Mouse (Mus musculus) neural tube, embryonic 10.5 days (tissue): ENCODE results near the gene Prep.
"Not testable (repeated sequence)": the region's sequence is repeated elsewhere in the genome, so short reads cannot be mapped to it uniquely, and the experiment has no call there.

Source experiments
- DNase-seq: peaks from one replicate; pipeline ENCODE4 v3.0.0-alpha.2; 2017; ENCODE audit warnings: low spot score; ENCODE audit errors: extremely low spot score

Prep gene

GRCm38 (mm10) chr10:45075491-45076051 is 8.6 kb downstream of the Prep start:
- no peak for DNase-seq

DNA sequence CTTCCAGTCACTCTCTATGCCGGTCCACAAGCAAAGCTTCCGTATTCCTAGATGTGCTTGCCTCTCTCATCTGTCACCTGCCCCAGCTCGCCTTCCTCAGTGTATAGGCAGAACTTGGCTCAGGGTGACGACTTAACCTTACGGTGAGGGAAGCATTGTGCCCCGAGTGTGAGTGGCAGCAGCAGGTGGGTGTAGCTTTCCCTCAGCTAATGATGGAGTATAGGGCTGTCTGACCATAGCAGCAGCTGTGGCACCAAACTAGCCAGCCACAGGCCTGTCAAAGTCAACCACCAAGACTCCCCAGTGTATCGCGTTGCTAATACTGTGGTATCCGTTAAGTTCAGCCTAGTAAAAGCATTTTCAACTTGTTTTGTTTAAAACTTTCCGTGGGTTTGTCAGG is 9.6 kb downstream of the Prep start:
- DNase-seq = no peak

DNA sequence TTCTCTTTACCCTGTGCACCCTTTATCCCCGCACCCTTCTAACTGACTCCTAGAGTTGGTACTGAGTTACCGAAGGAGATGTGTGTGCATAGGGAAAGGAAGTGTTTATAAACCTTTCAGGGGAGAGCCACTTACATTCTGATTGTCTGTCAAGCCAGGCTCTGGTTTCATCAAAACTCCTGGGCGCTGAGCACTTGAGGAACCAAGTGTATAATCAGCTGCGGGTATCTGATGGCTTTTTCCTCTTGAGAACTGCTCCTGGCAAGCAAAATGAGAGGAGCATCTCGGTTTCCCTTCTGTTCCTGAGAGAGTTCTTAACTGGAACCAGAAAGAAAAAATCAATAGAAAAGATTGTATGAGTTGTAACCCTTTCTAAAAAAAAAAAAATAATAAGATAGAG is 10.3 kb downstream of the Prep start:
- no peak for DNase-seq

DNA sequence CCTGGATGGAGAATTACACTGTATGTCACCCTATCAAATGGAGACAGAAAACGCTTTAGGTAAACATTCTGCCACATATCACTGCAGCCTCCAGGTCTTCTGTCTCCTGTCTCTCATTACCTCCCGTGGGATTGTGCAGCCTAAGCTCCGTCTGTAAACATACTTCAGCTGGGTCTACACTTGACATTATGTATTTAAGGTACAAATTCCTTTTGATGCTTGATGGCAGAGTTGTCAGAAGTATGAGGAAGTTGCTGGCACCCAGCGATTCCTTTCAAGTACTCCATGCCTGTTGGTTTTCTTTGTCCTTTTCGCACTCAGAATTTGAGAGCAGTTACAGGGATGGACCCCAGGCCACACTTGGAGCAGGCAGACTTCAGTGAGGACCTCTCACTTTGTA is 12.8 kb downstream of the Prep start:
- DNase-seq = no peak

DNA sequence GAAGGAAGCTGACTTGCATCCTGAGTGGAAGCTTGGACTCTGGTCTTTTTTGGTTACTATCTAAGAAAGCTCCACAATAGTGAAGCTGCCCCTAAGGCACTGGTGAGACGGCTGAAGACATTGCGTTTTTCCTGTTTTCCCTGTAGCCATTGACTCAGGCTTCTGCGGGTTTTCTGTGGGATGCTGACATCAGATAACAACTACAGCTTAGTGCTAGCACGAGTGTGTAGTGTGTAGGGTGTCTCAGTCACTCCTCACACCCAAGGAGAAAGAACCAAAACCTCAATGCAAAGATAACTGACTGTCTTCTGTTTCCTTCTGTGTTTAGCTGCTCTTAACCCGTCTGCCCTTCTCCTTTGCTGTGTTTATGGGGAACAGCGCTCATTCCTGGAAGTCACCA is 13.5 kb downstream of the Prep start:
- DNase-seq = no peak

- no peak for DNase-seq
These were observed 15.7 kb downstream of the Prep start for GRCm38 (mm10) chr10:45082730-45083129.

GRCm38 (mm10) chr10:45084002-45084401 is 17.0 kb downstream of the Prep start:
- not testable (repeated sequence) for DNase-seq

DNA sequence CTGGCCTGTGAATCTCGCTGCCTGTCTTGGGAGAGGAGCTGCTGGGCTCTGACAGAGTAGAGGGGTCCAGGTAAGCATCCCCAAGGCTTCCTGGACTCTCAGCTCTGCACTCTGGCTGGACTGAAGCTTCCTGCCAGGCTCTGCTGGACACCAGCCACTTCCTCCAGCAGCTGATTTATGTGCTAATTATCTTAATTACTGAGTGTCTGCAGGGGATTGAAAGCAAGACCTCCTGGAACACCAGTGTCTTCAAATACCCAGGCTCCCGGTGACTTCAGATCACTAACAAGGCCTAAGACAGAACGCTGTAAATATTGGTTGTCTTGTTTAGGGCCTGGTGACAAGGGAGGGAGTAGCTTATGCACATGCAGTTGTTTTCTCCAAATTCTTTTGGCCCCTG is 17.5 kb downstream of the Prep start:
- DNase-seq = no peak

DNA sequence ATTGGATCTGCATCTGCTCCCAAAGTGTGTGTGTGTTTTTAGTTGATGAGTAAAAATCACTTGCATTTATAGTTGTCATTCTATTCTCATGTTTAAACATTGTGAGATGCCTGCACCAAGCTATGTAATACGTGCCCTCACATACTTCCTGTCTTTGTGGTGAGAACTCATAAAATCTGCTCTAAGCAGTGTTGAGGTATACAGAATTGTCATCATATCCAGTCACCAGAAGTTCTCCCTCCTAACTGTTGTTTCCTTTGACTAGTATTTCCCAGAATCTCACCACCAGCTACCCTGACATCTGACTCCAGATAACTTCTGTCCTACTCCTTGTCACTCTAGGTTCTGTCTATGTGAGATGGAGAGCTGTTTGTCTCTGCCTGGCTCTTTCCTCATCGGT is 18.3 kb downstream of the Prep start:
- no peak for DNase-seq

GRCm38 (mm10) chr10:45086637-45087036 is 19.6 kb downstream of the Prep start:
- DNase-seq = peak; percentile 40

DNA sequence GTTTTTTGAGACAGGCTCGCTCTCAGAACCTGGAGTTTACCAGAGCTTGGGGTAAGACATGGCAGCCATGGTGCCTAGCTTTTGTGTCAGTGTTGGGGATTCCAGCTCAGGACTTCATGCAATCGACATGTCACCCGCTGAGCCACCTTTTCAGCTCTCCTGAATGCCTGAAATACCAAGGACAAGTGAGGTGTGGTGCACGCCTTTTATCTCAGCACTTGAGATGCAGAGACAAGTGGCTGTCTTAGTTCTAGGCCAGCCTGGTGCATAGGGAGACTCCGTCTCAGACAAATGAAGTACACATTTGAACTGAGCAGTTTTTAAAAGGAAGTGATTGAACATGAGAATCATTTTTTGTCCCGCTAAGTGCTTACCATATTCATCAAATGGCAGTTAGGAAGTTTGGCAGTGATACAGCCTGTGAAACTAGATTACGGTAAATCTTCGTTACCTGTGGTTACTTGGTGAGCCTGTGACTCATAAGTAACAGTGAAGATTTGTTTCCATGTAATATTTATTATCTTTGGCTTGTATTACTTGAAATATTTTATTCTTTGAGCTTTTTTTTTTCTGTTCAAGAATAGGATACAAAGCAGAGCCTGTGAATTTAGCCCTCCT is 24.6 kb downstream of the Prep start:
- no peak for DNase-seq

GRCm38 (mm10) chr10:45092080-45093056 is 25.4 kb downstream of the Prep start:
- no peak for DNase-seq

DNA sequence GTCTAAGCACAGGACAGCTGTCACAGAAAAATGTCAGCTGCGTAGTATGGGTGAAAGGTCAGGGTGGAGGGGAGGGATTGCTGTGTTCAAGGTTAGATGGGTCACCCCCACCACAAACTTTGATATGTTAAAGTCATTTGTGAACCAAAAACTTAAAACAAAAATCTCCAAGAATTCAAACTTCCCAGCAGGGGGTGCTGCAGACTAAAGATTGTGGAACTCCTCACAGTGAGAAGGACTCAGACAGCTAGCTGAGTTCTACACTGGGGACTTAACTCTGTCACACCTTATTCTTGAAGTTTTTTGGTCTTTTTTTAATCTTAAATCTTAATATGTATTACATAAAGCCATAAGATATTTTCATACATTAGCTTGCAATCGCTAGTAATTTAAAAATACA is 31.7 kb downstream of the Prep start:
- no peak for DNase-seq

DNA sequence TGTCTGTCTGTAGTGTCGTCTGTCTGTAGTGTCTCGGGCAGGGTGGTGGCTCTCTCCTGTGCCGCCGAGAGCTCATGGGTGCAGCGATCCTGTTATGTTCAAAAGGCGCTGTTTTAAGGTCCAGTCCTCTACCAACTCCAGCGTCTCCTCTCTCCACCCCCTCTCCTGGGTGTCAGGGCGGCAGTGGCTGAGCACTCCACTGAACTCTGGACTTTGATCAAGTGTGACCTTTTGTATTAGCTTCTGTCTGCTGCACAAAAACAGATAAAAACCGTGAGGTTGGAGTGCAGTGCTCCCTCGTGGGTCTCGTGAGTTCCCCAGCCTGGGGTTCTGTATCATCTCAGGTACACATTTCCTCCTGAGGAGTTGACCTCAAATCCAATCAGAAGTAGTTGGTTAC is 33.5 kb downstream of the Prep start:
- no peak for DNase-seq

GRCm38 (mm10) chr10:45103184-45103583 is 36.2 kb downstream of the Prep start:
- DNase-seq = peak; percentile 47

DNA sequence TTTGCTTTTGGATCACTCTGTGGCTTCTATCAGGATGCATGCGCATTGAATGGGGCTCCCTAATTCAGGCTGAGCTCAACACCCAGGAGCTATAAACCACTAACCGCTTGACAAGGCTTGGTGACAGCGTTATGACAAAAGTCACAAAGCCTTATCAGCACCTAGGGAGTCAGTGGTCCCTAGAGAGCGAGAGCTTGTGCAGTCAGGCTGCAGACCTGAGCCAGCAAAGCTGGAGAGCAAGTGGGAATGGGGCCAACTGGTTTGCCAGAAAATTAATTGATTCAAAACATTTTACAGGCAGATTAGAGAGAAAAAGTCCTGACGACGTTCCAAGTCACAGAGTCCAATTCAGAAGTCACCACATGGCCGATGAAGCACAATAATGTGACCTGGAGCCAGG is 37.1 kb downstream of the Prep start:
- DNase-seq = no peak

DNA sequence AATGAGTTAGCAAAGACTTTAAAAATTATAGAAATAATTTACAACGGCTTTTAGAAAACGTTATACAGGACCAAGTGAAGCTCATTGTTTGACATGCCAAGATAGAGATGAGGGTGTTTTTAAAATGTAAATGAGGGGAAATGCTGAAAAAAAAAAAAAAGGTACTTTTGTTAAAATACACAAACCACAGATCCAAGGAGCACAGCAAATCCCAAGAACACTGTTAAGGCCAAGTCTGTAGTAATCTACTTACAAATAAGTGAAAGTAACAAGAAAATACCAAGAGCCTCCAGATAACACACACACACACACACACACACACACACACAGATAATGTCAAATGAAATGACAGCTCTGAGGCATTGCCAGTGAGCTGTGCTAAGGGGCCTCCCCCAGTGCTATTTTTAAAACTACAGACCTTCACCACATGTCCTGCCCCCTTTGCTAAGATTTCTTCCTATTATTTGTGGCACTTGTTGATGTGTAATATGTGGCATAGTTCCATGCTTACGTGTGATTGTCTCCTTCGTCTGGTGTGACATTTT is 37.6 kb downstream of the Prep start:
- no peak for DNase-seq

DNA sequence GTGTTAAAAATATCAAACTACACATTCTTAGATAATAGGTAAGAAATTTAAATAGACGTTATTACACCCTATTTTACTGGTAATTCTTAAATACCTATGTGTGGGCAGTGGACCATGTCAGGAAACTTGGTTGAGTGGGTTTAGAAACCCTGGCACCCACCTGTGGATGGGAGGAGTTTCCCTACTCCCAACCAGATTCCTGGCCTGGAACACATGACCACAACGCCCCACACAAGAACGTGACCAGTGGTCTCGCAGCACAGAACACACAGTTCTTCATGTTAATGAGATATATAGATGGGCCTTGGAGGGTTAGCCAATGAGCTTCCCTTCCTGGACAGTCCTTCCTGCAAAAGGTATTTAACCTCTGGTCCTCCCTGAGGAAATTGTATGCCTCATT is 39.5 kb downstream of the Prep start:
- no peak for DNase-seq

GRCm38 (mm10) chr10:45107313-45107712 is 40.3 kb downstream of the Prep start:
- no peak for DNase-seq

GRCm38 (mm10) chr10:45109041-45109440 is 42.0 kb downstream of the Prep start:
- DNase-seq = no peak

- no peak for DNase-seq
These were observed 43.0 kb downstream of the Prep start for GRCm38 (mm10) chr10:45109974-45110373.

DNA sequence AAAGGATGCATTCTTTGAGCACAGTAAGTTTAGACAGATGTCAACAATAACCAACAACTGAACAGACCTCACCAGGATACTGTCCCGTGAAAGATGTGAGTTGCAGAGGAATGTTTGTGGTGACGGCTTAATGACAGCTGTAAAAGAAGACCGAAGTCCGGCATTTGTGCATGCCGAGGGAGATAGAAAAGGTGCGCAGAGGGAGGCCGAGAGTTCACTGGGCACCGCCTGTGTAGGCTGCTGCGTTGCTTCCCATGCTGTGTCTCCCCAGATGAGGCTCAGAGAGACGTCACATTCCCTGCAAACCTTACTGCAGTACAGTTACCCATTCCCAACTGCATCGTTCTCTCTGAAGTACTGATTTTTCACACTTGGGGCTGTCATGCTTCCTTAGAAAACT is 45.9 kb downstream of the Prep start:
- no peak for DNase-seq
